Mouse (Mus musculus): ENCODE measurements at regions not wholly inside any gene's neighbourhood (a gene's known extent, or its start where the extent isn't known, plus 50 kb on each side); places are given as distances from the start of the nearest gene placed in this dataset.
A peak's percentile ranks its signal among the peaks of the same experiment; 100 is the strongest.

GRCm38 (mm10) chr19:54787171-54787570 is 339.9 kb downstream of the Gpam start:
- DNase-seq, result no peak

- no peak for DNase-seq
Observed at GRCm38 (mm10) chr19:54783729-54784128, 343.3 kb downstream of the Gpam start.

DNA sequence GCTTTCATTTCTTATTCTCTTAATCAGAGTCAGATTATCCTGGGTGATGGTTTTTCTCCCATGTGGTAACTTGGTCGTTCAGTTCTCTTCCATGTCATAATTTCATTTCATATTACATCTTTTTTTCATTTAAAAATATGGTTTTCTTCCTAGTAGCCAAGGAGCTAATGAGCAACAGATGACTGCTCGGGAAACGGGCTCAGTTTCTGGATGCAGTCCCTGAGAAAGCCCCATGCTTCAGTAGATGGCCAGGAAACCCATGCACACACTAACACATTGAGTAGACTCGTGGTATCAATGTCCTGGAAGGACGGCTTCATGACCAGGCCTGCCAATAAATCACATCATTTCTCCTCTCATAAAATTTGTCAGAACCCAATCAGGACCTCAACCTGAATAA is 369.3 kb downstream of the Gpam start:
- no peak for DNase-seq

- peak; percentile 42 for DNase-seq
Observed at GRCm38 (mm10) chr19:54756681-54757257, 370.3 kb downstream of the Gpam start.

GRCm38 (mm10) chr19:54755451-54755850 is 371.6 kb downstream of the Gpam start:
- no peak for DNase-seq

DNA sequence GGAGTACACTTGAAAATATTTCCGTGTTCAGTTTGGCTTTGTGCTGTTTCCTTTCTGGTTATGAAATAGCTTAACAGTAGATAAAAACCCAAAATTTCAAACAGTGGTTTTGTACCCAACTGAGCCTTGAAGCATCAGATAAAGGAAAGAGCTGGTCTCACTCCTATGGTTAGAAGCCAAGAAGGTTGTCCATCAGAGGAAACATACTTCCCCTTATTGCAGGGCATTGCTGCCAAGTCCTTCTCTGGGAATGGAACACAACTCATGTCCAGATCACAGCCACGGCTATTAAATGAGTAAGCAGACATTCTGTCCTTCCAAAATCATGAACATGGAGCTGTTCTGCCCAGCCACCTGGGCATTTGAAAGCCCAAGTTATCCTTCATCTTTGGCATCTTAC is 393.1 kb downstream of the Gpam start:
- no peak for DNase-seq

DNA sequence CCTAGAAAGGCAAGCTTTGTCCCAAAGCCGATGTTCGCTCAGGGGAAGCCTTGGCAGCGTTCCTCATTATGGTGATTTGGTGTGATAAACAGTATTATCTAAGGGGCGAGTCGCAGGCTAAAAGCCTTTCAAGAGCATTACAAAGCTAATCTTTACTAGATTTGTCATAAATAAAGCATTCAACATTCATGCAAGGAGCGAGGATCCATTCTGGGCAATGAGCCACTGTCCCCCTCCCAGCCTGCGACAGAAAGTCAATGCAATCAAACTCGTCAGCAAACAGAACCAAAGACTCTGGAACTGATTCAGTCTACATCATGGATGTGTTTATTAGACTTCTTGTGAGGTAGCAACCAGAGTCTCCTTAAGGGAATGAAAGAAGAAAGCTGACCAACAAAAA is 395.3 kb downstream of the Gpam start:
- DNase-seq, result no peak

GRCm38 (mm10) chr19:54731315-54731714 is 395.7 kb downstream of the Gpam start:
- no peak for DNase-seq

DNA sequence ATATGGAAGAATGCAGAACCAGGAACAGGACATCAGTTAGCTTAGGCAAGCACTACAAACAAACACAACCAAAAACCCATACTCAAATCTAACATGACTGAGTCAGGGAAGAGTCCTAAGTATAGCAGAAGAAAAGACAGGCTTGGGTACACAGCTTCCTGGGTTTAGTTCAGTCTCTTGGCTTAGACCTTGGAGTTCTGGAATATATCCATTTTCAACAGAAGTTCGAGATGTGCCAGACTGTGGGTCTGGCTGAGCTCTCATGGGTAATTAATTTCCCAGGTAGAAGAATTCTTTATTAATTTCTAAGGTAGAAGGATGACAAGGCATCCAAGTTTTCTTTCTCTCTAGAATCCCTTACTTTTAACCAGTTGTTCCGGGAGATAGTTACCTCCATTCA is 396.2 kb downstream of the Gpam start:
- no peak for DNase-seq

GRCm38 (mm10) chr19:54730296-54730695 is 396.7 kb downstream of the Gpam start:
- no peak for DNase-seq

DNA sequence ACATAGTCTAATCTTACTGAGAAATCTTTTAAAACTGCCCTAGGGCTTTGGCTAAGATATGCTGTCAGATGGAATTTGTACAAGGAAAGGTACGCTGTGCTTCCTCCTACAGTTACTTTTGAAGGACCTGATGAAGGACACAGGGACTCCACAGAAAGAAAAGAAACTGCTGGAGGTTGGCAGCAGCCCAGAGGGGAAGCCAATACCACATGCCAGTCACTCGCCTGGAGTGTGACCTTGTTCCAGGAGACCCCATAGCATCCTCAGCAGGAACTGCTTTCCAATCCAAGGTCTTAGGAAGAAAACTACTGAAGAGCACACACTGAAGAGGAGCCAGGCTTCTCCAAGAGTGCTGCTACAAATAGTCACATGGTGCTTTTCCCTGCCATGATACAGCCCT is 404.9 kb downstream of the Gpam start:
- DNase-seq, result peak; percentile 32

- DNase-seq, result no peak
Observed at GRCm38 (mm10) chr19:54697411-54697810, 429.6 kb downstream of the Gpam start.

GRCm38 (mm10) chr19:54693714-54694113 is 433.3 kb downstream of the Gpam start:
- DNase-seq, result no peak

- no peak for DNase-seq
Observed at GRCm38 (mm10) chr19:54693094-54693493, 433.9 kb downstream of the Gpam start.

- DNase-seq, result no peak
Observed at GRCm38 (mm10) chr19:54691861-54692260, 435.2 kb downstream of the Gpam start.

- DNase-seq, result peak; percentile 2
Observed at GRCm38 (mm10) chr19:54688630-54689029, 438.4 kb downstream of the Gpam start.

DNA sequence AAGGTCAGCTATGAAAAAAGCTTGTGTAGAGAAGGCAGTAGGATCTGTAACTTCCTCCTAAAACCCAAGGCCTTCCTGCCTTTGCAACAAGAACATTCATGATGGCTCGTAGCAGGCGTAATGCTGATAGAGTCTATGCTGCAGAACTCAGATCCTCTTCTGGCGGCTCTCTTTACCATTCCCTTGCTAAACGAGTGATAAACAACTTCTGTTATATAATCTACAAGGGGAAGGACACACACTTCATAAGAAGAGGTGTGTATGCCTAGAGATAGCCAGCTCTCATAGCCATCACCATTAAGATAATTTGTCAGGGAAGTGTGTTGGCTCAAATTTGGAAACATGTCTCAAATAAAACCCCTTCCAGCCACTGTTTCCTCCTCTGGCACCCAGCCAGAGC is 441.9 kb downstream of the Gpam start:
- DNase-seq, result no peak

Measured in adrenal gland, adult 2 months (tissue).